Mouse (Mus musculus) cerebellum, adult 11-12 months (tissue): ENCODE results near the gene Snrnp27.

ENCODE experiments used
- DNase-seq: peaks from one replicate; pipeline ENCODE4 v3.0.0; 2022

The Snrnp27 gene

DNA sequence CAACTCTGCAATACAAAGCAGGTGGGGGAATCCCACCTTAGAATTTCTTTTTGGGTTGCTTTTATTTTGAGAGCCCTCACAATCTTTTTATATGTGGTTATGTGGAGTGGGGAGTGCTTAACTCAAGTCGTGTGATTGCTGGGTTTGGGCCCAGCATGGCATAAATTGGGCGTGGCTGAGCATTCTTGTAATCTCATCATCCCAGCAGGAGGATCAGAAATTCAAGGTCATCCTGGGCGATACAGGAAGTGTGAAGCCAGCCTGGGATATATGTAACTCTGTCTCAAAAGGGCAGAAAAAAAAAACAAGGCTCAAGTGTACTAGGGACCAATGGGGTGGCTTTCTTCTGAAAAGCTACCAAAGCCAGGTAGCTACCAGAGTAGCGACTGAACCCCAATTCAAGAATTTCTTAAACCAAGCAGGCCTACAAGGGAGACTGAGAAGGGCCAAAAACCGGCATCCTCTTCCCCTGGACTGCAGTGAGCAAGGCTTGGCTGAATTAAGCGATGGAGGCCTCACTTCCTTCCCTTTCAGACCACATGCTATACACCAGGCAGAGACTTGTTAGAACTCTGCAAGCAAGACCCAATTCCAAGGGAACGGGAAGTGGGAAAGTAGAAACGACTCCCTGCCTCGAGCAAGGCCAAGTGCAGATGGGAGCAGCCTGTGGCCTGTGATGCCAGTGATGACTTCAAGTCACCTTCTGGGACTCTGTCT, 24.0 kb downstream of the Snrnp27 start:
- DNase-seq, result no peak

DNA sequence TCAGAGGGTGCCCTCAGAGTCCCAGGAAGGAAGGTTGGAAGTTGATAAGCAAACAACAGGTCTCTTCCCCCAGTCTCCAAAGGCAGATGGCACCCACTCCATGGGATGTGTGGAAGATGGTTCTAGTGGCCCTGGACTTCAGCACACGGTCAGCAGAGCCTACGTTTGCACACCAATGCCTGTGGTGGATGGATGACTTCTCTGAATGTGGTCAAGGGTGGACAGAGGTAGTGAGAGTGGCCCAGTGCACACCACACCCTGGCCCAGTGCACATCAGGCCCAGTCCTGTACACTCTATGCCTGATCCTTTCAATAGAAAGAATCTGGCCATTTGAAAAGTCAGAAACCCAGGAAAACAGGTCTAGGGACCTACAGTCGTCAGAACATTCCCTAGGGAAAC, 25.8 kb downstream of the Snrnp27 start:
- no peak for DNase-seq

DNA sequence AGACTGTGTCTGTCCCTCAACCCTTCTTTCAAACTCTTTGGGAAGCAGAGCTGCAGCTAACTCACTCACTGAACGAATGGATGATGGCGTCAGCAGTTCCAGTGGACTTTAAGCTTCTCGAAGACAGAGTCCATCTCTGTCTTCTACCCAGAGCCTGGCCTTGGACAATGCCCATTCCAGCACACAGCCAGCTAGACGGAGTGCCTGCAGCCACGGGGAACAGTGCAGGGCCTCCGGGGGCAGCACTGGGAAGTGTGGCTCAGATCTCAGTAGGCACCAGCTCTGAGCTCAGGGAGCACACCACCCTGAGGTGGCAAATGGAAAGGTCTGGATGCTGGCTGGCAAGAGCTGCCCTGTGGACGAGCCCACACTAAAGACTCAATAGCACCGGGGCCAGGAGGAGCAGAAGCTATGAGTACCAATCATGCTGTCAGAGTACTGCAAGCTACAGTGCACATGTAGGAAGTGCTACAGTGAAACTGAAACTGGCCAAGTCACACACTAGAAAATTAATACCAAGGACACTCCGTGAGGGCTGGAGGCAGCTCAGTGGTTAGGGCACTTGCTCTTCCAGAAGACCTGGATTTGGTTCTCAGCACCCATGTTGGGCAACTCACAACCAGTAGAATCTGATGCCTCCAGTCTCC, 29.9 kb downstream of the Snrnp27 start:
- no peak for DNase-seq

DNA sequence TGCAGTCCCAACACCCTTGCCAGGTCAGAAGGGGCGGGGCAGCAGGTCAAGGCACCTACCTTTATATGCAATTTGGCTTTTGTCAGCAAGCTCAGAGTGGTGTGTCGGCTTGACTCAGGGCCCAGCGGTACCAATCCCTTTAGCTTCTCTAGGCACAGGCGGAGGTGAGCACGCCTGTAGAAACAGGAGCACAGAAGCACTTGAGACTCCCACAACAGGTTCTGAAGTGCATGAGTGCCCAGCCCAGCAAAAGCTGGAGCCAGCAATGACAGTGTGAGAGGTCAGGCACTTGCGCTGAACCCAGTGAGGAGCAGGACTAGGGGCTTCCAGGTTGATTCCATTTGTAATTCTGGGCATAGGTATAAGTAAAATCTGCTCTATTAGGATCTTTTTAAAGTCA, 31.3 kb downstream of the Snrnp27 start:
- no peak for DNase-seq

DNA sequence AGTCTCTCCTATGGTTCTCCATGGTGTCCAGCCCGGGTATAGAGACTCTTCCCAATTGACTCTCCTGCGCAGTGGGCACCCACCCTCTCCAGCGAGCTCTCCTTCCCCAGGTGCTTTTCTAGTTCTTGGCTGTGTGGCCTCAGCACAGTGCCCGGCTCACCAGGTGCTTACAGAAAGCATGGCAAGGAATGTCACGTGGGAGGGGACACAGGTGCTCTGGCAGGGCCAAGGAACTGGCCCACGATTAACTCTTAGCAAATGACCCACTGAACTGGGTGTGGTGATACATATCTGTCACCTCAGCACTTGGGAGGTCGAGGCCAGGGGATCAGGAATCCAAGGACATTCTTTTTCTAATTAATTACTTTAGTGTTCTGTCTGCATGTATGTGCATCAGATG, 38.2 kb downstream of the Snrnp27 start:
- DNase-seq, result no peak

DNA sequence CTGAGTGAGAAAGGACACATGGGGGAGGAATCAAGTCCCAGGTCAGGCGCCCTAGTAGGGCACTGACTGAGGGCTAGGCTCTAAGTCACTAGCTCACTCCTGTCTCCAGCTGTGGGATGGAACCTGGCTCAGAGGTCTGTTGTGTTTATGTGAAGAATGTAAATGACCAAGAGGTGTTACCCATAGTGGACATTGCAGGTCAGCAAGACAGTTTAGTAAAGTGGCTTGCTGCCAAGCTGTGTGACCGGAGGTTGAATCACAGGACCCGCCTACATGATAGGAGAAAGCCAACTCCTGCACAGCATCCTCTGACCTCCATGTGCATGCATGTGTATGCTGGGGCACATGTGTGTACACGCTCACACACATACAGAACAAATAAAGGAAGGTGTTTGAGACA, 38.8 kb downstream of the Snrnp27 start:
- DNase-seq, result no peak

DNA sequence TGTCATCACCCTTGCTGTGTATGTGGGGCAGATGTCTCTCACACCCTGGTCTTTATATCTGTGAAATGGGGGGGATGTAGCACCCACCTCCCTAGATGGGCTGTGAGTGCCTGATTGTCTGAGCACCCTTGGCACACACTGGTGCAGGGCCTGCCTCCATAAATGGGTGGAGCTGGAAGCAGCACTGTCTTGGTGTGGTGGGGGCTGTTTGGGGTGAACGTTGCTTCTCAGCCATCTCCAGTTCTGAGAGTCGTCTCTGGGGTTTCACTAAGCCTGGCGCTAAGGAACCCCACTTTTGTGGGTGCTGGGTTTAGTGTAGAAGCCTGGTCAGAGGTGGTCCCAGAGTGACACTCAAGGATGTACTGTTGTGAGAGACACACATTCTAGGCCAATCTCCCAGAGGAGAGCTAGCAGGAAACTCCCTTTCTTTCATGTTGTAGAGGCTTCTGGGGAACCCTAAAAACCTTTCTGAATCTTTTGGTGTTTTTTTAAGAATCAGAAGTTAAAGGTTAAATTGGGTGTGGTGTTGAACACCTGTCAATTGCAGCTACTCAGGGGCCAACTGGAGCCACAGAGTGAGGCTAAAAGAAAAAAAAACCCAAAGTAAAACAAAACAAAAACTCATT, 39.4 kb downstream of the Snrnp27 start:
- DNase-seq, result no peak

DNA sequence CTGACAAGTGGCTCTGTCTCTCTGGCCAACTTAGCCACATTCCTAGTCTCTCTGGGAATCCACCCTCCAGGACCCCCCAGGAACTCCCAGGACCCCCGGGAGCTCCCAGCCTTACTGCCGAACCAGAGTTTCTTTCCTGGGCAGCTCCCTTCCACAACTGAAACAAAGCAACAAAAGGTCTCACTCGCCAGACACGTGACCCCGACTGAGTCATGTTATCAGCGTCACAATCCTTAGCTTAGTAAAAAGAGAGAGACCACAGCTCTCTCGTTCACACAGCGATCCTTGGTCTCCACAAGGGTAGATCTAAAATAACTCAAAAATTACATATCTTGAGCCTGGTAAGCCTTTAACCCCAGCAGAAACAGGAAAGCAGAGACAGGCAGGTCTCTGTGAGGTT, 42.6 kb downstream of the Snrnp27 start:
- DNase-seq, result no peak

DNA sequence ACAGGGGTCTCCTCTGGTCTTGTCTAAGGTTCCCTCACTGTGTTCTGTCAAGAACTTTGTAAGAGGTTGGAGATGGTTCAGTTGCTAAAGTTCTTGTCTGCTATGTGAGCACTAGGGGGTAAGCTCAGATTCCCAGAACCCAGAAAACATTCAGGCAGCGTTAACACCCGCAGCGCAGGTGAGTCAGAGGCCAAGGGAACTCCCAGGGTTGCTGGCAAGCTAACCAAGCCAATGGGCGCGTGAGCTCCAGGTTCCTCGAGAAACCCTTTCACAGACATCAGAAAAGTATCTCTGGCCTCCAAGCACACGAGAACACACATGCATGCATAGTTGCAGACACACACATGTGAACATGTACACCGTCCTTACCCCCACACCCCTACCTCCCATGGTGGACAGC, 43.5 kb downstream of the Snrnp27 start:
- no peak for DNase-seq

DNA sequence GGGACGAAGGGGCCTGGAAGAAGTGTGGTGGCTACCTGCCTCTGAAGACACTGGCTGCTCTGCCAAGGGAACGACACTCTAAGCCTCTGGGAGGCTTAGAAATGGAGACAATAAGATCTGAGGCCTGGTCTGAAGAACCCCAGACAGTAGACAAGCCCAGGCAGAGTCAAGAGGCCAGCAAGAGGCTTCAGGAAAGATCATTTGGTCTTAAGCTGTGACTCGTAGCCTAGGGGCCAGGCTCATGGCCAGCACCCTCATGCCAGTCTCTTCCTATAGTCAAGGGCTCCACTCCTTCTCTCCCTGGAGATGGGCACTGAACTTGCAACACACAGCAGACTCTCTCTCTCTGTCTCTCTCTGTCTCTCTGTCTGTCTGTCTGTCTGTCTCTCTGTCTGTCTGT, 44.2 kb downstream of the Snrnp27 start:
- no peak for DNase-seq

DNA sequence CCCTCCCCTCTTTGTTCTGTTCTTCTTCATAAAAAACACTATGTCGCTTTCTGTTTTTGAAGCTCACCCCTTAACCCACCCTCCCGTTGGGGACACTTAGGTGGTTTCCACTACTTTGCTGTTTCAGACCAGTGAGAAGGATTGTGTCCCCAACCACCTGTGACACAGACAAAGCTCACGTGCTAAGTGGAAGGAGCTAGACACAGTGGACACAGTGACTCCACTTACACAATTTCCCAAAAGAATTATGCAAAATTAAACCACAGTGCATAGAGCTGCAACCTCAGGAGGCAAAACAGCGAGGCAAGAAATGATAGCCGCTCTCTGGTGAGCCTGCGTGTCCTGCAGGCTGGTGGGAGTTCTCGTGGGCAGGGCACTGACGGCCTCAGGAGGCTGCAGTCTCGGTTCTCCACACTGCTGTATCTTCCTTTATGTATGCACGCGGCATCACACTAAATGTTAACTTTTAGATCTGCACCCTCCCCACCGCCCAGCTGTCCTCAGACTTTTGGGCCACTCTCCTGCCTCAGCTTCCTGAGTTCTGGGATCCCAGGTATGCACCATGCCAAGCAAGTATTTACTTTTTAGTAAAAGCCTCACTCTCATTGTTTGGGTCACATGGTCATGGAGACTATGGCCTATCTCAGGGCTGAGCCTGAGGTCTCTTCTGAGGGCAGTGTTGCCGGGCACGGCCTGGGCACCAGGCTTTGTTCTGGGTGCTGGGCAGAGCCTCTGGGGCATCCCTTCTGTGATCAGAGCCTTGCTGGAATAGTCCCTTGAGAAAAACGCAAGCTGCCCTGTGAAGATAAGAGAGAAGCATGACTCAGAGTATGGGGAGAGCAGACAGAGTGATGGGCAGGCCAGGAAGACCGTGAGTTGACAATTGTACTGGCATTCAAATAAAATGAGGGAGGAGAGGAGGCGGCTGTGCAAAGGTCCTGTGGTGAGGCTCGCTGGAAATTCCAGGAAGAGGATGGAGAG, 44.9 kb downstream of the Snrnp27 start:
- no peak for DNase-seq

DNA sequence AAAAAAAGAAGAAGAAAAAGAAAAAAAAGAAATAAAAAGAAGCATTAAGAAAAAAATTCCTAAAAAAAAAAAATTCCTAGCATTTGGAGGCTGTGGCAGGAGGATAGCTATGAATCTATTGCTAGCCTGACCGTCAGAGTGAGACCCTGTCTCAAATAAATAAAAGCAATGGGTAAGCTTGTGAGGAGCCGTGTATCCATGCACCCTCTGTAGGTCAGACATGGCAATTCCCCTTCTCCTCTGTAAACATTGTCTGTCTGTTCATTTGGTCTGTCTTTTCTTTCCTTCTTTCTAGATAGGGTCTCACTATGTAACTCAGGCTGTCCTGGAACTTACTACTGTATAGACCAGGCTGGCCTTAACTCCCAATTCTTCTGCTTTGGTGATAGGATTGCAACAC, 45.9 kb downstream of the Snrnp27 start:
- DNase-seq, result no peak

DNA sequence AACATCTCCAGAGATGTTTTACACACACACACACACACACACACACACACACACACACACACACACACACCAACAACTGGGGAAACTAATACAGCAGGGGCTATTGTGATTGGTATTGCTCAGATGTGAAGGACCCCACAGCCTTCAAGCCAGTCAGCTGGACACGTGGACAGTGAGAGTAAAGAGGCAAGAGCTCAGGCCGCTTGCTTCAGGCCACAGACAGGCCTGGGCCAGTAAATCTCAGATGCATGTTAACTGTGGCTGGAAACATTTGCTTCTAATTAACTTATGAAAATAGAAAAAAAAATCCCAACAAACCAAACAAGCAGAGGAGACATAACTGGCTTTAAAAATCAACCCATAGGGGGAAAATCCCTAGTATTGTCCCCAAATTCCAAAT, 46.5 kb downstream of the Snrnp27 start:
- no peak for DNase-seq

DNA sequence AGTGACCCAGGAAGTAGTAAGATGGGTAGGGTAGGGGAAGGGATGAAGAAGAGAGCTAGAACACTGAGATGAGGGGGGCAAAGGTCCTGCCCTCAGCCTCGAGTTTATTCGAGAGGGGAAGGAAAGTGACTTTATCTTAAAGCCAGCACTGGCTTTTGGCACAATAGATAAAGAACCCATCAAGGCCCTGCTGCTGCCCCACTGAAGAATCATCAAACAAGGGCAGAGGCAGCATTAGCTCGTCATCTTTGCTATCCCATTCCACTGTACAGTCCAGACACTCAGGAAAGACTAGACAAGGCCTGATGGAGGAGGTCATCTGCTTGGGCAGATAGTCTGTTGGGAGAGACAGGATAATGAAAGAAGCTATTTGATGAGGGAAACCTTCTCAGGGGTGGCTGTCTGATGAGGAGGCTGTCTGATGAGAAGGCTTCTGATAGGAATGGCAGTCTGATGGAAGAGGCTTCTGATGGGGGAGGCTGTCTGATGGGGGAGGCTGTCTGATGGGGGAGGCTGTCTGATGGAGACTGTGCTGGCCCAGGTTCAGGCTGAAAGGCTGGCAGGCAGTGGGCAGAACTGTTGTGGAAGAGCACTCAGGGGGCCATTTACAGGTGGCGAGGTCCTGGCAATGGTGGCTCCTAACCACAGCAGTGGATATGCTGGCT, 47.0 kb downstream of the Snrnp27 start:
- no peak for DNase-seq

DNA sequence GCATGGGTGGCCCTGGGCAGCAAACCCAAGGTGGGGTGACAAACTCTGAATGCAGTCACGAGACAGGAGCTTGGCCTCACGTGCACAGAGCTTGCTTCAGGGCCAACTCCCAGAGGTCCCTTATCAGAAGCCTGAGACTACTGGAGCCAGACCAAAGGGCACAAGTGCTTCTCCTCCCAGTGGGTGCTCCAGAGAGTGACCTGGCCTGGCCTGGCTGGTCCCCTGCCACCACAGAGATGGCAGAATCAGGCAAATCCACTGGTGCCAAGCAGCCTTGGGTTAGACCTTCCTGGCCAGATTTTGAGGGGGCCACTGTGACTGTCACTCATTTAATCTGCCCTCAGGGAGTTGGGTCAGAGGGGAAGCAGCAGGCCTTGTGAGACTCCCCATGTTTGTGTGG, 47.8 kb downstream of the Snrnp27 start:
- DNase-seq, result no peak

DNA sequence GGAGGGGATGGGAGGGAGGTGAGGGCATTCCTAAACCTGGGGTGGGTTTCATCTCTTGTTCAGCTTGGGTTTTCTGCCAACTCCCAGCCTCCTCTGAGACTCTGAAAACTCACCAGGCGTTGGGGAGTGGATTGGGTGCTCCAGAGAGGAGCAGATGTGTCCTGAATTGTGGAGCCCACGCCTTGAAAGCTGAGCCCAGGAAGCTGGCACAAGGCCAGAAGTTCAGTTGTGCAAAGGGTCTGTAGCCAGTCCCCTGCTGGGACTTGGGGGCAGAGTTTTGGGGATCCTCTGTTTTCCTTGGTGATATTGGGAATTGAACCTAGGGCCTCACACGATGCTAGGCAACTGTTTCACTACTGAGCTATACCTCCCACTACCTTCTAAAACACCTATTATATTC, 54.2 kb downstream of the Snrnp27 start:
- DNase-seq, result no peak

DNA sequence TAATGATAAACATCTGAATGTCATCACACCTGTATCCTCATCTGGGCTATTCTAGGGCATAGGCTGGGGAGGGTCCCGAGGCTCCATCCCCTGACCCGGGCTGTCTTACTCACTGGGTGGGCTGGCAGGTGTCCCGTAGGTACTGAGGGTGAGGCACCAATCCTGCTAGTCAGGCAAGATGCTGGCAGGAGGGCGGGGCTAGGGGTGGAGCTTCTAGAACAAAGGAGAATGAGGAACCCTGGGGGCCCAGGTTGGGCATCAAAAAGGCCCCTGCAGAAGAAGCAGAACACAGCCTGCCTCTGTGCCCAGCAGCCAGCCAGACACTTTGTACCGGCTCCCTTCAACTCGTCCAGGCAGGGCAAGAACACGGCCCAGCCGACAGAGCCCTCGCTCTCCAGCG, 56.4 kb downstream of the Snrnp27 start, which contains the start of gene Asprv1:
Gene Asprv1, plus strand, starts transcription at position 219 of the 400 bp plus-strand sequence.
- no peak for DNase-seq
